In the genomic region with DNA sequence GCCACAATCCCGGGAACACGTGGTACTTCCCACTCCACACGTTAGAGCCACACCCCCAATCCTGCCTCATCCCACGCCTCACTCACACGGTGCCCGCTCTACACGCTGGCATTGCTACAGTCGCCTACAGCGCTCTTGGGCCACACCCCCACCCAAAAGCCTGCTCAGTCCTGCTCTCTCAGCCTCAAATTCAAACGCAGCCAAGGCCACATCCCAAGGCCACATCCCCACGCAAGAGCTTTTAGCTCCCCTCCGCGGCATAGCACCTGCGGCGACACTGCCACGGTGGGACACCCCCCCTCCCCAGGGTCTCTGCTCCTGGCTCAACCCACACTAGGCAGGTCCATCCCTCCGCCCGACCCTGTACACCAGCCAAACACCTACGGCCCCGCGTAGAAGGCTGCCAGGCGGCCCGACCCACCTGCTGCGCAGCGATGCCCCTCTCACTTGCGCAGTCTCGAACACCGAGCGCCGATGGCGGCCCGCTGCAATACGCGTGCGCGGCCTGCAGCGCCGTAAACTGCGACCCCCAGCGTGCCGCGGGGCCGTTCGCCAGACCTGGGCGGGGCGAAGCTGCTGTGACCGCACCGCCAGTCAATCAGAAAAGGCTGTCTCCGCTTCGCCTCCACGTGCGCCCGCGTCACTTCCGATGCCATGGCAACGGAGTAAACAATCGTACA, we compare ENCODE assay signal across 8 mouse cellular contexts. TPM values are rescaled to one million over a fixed set of nuclear protein-coding genes. Genes with fewer than 3 reads are reported as not detected.
DNase-seq lines count a peak whose midpoint lies in the region; ATAC-seq and TF ChIP-seq lines count a peak whose summit lies in the region.

No protein-coding gene starts in this region.

- peaks cover 8% of the 10 kb centered on the region; the same call in 1 of the 2 replicates for H3K27me3 ChIP-seq in E14TG2a.4 (ENCODE audit: insufficient read depth, low read length)
- no peaks in the 10 kb centered on the region for H3K27me3 ChIP-seq in forebrain, embryonic 16.5 days (replicated peaks; ENCODE audit: control insufficient read depth, insufficient read depth, low read length)
- no peaks in the 10 kb centered on the region for H3K27me3 ChIP-seq in lung, embryonic 14.5 days (ENCODE audit: insufficient read depth, low read length)

- peak overlapping the region; percentile 67 for H3K27ac ChIP-seq in forebrain, embryonic 16.5 days (ENCODE audit: low read length)
- 0 out of 2 replicates have a peak overlapping the region, but pooled peaks have one; percentile 46 for H3K27ac ChIP-seq in lung, embryonic 14.5 days (ENCODE audit: low read depth)
- peak overlapping the region; percentile 35; the same call in 1 of the 2 replicates for H3K27ac ChIP-seq in olfactory bulb, adult 2 months (ENCODE audit: insufficient read depth, low read depth, low read length)

- peak overlapping the region; percentile 81 for H3K9ac ChIP-seq in forebrain, embryonic 16.5 days (replicated peaks; ENCODE audit: low read depth, low read length)
- peak overlapping the region; percentile 69 for H3K9ac ChIP-seq in lung, embryonic 14.5 days

- no peak for TF ChIP-seq CTCF in E14TG2a.4 (conservative IDR thresholded peaks at IDR 0.05; ENCODE audit: low read length)
- TF ChIP-seq CTCF in lung, embryonic 14.5 days (IDR thresholded peaks at IDR 0.05; ENCODE audit: low read depth): no peak
- TF ChIP-seq CTCF in olfactory bulb, adult 2 months (IDR thresholded peaks at IDR 0.05; ENCODE audit: insufficient read depth, low read depth, low read length): no peak

- TF ChIP-seq POLR2A in olfactory bulb, adult 2 months (IDR thresholded peaks at IDR 0.05; ENCODE audit: insufficient read depth, low read depth, low read length): no peak

- peak; percentile 94 for ATAC-seq in forebrain, embryonic 16.5 days
- peak; percentile 96 for ATAC-seq in lung, embryonic 14.5 days (ENCODE audit: insufficient read depth)

- no peaks in the 10 kb centered on the region; the same call in 1 of the 2 replicates for H3K9me3 ChIP-seq in E14TG2a.4 (ENCODE audit: low read length)
- no peaks in the 10 kb centered on the region; the same call in 1 of the 2 replicates for H3K9me3 ChIP-seq in forebrain, embryonic 16.5 days (ENCODE audit: control insufficient read depth, low read length)
- no peaks in the 10 kb centered on the region for H3K9me3 ChIP-seq in lung, embryonic 14.5 days (ENCODE audit: low read depth, low read length)

- peak overlapping the region; percentile 95 for H3K4me2 ChIP-seq in forebrain, embryonic 16.5 days (ENCODE audit: low read length)
- peak overlapping the region; percentile 96 for H3K4me2 ChIP-seq in lung, embryonic 14.5 days

- H3K36me3 ChIP-seq in E14TG2a.4 (ENCODE audit: insufficient read depth, low read length): peaks cover 6% of the 10 kb centered on the region
- H3K36me3 ChIP-seq in forebrain, embryonic 16.5 days (ENCODE audit: control insufficient read depth, insufficient read depth): peaks cover 2% of the 10 kb centered on the region
- H3K36me3 ChIP-seq in lung, embryonic 14.5 days (ENCODE audit: insufficient read depth): peaks cover under 1% of the 10 kb centered on the region; the same call in 1 of the 2 replicates

- under 1% methylated on average over 57 of the region's 57 CpGs for WGBS in forebrain, embryonic 16.5 days
- under 1% methylated on average over 57 of the region's 57 CpGs for WGBS in lung, embryonic 14.5 days
- under 1% methylated on average over 57 of the region's 57 CpGs for WGBS in olfactory bulb, adult 2 months

- DNase-seq in cerebellum, adult 11 months: peak; percentile 80
- DNase-seq in heart, postnatal 36 days: peak; percentile 62 to 71
- peak; percentile 81 to 86 for DNase-seq in layer of hippocampus, adult 8-10 months (ENCODE audit: low spot score in 2 of 2)
- peak; percentile 94 for DNase-seq in lung, embryonic 14.5 days
- peak; percentile 89 for DNase-seq in testis, postnatal 14 days (ENCODE audit: low spot score)

- intact Hi-C loops in heart, postnatal 36 days (cut with DNase I): no loop called here

- H3K4me3 ChIP-seq in E14TG2a.4 (replicated peaks; ENCODE audit: low read length): peak overlapping the region; percentile 94
- H3K4me3 ChIP-seq in forebrain, embryonic 16.5 days (replicated peaks; ENCODE audit: low read length): peak overlapping the region; percentile 77
- H3K4me3 ChIP-seq in lung, embryonic 14.5 days (ENCODE audit: low read depth, low read length): peak overlapping the region; percentile 65
- H3K4me3 ChIP-seq in olfactory bulb, adult 2 months (ENCODE audit: insufficient read depth, low read depth, low read length): peak overlapping the region; percentile 87

- H3K4me1 ChIP-seq in E14TG2a.4 (replicated peaks; ENCODE audit: low read depth, low read length): peaks cover 27% of the 10 kb centered on the region
- peaks cover 16% of the 10 kb centered on the region for H3K4me1 ChIP-seq in forebrain, embryonic 16.5 days (replicated peaks; ENCODE audit: control insufficient read depth, insufficient read depth, low read length)
- 0 out of 2 replicates have a peak, but pooled peaks cover 6% of the 10 kb centered on the region for H3K4me1 ChIP-seq in lung, embryonic 14.5 days (ENCODE audit: insufficient read depth)
- H3K4me1 ChIP-seq in olfactory bulb, adult 2 months (ENCODE audit: control insufficient read depth, insufficient read depth, low read length): peaks cover 11% of the 10 kb centered on the region; the same call in 1 of the 2 replicates

RNA-seq across cellular contexts. Expression of a gene that starts 23.1 kb away (rescaled TPM):
- polyA plus RNA-seq in forebrain, embryonic 16.5 days (2015; fragmentation: Nextera tagmentation; extraction: Ambion mirVana): 27.9 and 30.9 TPM in 2 replicates
- 1 to 10 TPM in 1 of 2 experiments, under 1 TPM in 1; 0.80 to 1.3 TPM for total RNA-seq in heart, postnatal 36 days (2021)
- 10 to 100 TPM; 21.6 to 35.9 (median 28.0) TPM for total RNA-seq in layer of hippocampus, adult 8-10 months (2022)
- polyA plus RNA-seq in lung, embryonic 14.5 days (2014; fragmentation: Nextera tagmentation; extraction: Ambion mirVana): 6.9 and 7.6 TPM in 2 replicates
- not detected in 2 replicates for polyA plus RNA-seq in olfactory bulb, adult 2 months (2012; ENCODE audit: insufficient read depth, insufficient read length, low replicate concordance, missing spikeins)

RNA-seq across cellular contexts. Expression of a gene that starts 38.4 kb away (rescaled TPM):
- polyA plus RNA-seq in forebrain, embryonic 16.5 days (2015; fragmentation: Nextera tagmentation; extraction: Ambion mirVana): 27.5 and 32.1 TPM in 2 replicates
- 1 to 10 TPM; 4.6 to 5.1 TPM for total RNA-seq in heart, postnatal 36 days (2021)
- total RNA-seq in layer of hippocampus, adult 8-10 months (2022): 10 to 100 TPM; 22.6 to 31.3 (median 25.8) TPM
- polyA plus RNA-seq in lung, embryonic 14.5 days (2014; fragmentation: Nextera tagmentation; extraction: Ambion mirVana): 14.6 and 16.3 TPM in 2 replicates
- not detected in 2 replicates for polyA plus RNA-seq in olfactory bulb, adult 2 months (2012; ENCODE audit: insufficient read depth, insufficient read length, low replicate concordance, missing spikeins)

RNA-seq across cellular contexts. Expression of a gene that starts 45.5 kb away (rescaled TPM):
- polyA plus RNA-seq in forebrain, embryonic 16.5 days (2015; fragmentation: Nextera tagmentation; extraction: Ambion mirVana): not detected in 2 replicates
- not detected for total RNA-seq in heart, postnatal 36 days (2021)
- under 1 TPM in 2 of 4 experiments, not detected in 2; 0.05 to 0.08 TPM for total RNA-seq in layer of hippocampus, adult 8-10 months (2022)
- not detected in 2 replicates for polyA plus RNA-seq in lung, embryonic 14.5 days (2014; fragmentation: Nextera tagmentation; extraction: Ambion mirVana)
- not detected in 2 replicates for polyA plus RNA-seq in olfactory bulb, adult 2 months (2012; ENCODE audit: insufficient read depth, insufficient read length, low replicate concordance, missing spikeins)

RNA-seq across cellular contexts. Expression of a gene that starts 54.3 kb away (rescaled TPM):
- polyA plus RNA-seq in forebrain, embryonic 16.5 days (2015; fragmentation: Nextera tagmentation; extraction: Ambion mirVana): 42.0 and 43.0 TPM in 2 replicates
- total RNA-seq in heart, postnatal 36 days (2021): 10 to 100 TPM; 15.4 to 21.5 TPM
- total RNA-seq in layer of hippocampus, adult 8-10 months (2022): 10 to 100 TPM; 14.0 to 18.0 (median 15.9) TPM
- polyA plus RNA-seq in lung, embryonic 14.5 days (2014; fragmentation: Nextera tagmentation; extraction: Ambion mirVana): 41.2 and 41.5 TPM in 2 replicates
- polyA plus RNA-seq in olfactory bulb, adult 2 months (2012; ENCODE audit: insufficient read depth, insufficient read length, low replicate concordance, missing spikeins): not detected in 2 replicates

Comparison
In these comparisons a context has a peak if more than half of its experiments do, and no peak if none do; other contexts are left out.
1. Peak in every context shown above with its lines: DNase-seq, ATAC-seq, H3K4me3 ChIP-seq and H3K27ac ChIP-seq.